Mouse (Mus musculus) kidney, adult 11 months (tissue): ENCODE results near the gene Ncf2.

Source experiments
- DNase-seq: peaks from one replicate; pipeline ENCODE4 v3.0.0; 2022

Ncf2 gene

DNA sequence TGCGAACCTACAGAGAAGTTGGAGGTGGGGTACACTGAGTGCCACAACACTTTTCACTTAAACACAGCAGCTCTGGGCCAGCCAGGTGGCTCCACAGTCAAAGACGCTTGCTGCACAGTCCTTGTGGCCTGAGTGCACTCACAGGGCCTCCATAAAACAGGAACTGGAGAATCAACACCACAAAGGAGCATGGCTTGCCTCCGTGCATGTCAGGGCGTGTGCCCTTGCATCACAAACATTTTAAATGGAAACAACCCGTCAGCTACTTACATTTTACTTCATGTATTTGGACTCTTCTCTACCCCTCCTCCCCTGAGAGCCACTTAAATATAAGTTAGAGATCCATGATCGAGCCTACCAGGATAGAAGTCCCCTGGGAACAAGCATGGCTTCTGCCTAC is 32.3 kb downstream of the Ncf2 start:
- no peak for DNase-seq

DNA sequence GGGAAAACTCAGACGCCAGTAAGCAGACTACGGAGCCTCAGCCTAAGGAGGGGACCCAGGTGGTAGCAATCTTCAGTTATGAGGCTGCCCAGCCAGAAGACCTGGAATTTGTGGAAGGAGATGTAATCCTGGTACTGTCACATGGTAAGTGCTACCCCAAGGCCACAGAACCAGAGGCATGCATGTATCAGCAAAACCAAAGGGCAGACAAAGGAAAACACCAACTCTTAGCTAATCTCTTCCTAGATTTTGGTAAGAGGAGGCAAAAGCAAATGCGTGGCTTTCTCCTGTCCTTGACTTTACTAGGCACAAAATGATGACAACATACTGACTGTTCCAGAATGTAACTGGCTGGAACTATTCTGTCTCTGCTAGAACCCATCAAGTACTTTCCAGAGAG is 35.1 kb downstream of the Ncf2 start:
- DNase-seq: no peak

DNA sequence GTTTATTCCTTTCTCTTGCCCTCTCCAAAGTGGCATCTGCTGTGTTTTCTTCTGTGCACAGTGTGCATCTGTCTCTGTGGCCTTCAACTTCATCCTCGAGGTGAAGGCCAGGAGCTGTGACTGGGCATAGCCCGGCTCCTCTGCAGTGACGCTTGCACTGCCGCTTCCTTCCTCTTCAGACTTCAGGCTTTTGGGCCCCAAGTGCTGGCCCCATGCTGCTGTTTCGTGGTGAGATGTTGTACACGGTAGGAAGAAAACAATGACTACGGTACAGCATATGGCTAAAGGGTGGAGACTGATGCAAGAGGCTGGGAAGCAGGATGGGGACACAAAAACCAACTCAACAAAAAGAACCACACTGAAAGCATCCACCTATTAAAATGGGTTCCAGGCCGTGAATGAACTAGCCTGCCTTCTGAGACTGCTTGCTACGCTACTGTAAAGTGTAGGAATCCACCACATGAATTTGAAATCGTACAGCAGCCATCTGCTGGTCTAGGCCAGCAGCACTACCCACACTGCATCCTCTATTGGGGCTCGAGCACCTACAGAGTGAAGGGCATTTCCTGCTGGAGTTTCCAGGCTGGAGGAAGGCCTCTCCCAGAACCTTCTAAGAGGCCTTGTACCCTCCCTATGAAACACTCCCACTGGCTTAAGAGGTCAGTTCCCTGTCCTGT is 38.2 kb downstream of the Ncf2 start:
- no peak for DNase-seq

DNA sequence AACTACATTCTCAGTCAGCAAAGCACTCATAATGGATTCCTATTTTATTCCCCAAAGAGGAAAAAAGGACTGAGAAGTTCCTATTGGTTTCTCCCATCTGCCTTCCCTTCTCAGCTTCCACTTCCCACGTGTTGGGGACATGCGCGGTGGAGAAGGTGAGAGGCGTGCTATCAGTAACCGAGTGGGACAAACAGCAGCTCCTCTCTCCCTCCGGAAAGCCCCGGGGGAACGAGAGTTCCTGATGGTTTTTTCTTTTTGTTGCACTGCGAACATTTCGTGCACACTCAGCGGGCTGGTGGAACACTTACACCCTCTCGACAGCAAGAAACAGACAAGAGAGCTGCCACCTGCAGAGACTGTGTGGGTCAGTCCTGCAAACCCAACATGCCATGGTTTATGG is 38.8 kb downstream of the Ncf2 start:
- no peak for DNase-seq

DNA sequence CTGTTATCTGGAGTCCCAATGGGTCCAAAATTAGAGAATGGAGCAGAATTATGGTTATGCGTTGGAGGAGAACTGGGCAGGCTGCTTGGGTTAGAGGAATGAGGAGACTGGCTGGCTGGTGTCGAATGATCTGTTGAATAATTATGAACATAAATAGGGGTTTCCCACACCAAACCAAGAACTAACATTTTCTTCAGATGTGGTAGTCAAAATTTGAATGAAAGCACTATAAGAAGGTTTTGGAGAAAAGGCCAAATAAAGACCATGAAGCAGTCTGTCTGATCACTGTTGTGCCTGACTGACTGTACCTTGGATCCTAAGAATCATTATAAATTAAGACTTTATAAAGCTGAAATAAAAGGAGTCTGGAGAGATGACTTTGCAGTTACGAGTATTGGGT is 40.3 kb downstream of the Ncf2 start:
- DNase-seq: no peak

DNA sequence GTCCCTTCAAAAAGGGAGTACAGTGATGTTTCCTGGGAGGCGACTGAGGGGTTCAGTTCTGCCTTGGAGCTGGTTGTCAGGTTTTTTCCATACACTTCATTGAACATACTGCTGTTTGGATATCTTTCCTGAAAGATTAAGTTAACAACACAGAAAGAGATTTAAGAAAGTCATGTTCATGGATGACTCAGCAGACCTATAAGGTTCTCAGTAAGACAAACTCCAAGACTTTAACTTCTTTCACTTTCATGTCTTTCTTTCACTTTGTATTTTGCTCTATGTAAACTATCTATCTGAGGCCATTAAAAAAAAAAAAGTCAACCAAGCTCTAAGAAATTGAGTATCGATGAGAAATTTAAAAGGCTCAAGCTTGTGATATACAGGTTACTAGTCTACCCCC is 41.1 kb downstream of the Ncf2 start:
- DNase-seq: no peak

DNA sequence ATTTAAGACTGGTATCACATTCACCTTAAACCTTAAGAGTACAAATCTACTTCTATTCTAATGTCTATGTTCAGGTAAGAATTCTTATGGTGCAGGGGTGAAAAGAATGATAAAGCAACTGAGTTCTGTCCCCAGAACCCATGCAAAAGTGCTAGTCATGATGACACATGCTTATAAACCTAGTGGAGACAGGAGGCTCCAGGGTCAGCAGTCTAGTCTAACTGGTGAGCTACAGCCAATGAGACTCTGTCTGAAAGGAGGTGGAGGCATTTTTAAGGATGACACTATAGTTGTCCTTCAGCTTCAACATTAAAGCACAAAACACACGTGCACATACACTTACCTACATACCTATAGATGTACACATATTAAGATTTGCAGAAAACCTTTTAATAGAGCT is 44.6 kb downstream of the Ncf2 start:
- no peak for DNase-seq

DNA sequence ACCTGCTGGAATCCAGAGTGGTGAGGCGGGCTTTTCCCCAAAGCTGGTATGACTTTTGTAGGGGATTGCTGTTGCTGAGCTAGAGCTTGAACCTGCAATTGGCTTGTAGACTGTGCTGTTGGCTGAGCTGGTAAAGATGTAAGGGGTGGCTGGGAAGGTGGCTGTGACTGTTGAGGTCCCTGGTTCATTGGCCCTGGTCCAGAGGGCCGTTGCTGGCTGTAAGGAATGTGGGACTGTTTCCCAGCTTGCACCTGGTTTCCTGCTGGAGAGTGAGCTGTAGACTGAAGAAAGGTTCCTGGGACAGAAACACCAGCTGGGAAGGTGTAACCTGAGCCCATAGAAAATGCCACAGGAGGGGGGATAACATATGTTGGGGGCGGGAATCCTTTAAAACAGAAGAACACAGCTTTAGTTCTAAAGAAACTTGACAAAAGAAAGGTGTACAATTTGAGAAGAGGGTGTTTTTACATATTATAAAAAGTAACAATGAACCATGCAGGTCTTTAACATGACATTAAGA is 45.3 kb downstream of the Ncf2 start:
- DNase-seq: no peak

DNA sequence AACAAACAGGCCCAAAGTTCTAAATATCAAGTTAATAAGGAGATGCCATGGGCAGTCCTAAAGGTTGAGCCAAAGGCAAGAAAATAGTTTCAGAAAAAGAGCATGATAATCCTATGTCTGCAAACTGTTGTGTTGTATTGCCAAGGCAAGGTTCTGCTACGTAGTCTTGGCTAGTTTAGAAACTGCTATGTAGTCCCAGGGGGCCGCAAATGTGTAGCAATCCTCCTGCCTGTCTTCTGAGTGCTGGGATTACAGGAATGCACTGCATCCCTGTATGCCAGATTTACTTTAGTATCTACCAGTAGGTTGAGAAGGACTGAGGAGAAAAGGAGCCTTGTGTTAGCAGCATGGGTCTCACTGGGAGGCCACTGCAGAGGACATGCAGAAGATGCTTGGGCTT is 46.9 kb downstream of the Ncf2 start:
- DNase-seq: no peak

DNA sequence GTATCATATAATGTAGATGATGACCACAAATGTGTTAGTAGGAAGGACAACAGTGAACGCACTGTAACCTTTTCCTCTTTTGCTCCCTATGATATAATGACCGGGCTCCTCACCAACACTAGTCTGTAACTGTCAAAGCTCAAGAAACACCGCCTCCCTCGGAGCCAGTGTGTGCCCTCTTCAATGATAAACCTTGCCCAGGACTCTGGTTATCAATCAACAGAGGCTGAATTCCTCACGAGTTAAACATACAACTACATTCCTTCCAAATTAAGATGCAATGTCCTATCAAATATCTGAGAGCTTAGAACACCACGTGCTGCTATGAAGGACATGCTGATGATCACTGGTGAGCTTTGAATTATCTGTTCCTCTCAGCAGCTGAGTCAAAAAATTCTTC is 69.9 kb downstream of the Ncf2 start:
- peak; percentile 77 for DNase-seq

DNA sequence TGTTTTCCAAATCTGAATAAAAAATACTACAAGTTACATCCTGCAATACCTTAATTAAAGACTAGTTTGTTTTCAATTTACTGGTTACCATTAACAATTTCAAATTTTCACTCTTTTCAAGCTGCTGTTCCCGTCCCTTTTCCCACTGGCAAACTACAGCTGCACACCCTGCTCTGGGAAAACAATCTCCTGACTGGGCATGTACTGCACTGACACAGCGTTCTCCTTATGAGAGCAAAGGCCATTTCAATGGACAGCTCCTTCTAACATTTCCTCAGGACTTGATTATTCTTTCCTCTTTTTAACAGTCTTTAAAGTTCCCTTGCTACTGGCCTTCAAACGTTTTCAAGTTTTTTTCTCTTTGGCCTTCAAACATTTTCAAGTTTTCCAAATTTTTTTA is 71.0 kb downstream of the Ncf2 start:
- DNase-seq: peak; percentile 34
